Mouse (Mus musculus): Measurements from ENCODE around the gene Acap3.

Acap3 gene

DNA sequence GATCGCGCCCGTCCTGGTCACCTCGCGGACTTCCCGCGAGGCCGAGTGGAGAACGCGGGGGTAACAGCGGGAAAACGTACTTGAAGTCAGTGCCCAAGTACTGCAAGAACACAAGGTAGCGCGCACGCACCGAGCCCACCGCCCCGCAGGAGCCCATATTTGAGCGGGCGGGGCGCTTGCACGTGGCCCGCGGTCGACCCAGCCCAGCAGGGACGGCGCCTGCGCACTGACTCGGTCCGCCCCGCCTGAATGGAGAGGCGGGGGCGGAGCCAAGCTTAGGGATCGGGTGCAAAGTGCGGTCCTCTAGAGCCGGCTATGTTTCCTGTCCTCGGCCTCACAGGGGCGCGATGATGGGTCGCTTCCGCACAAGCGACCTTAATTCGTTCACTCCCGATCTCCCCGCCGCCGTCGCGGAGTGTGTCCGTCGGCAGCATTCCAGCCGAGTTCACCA lies at the start of gene Acap3, which contains the start of gene Pusl1:
Gene Acap3, plus strand, starts transcription at position 272 of the 451 bp plus-strand sequence.
Gene Pusl1, minus strand, starts transcription at position 231 of the 451 bp plus-strand sequence.
- in situ Hi-C loops (cut with MseI, MboI), result no loop called here

DNA sequence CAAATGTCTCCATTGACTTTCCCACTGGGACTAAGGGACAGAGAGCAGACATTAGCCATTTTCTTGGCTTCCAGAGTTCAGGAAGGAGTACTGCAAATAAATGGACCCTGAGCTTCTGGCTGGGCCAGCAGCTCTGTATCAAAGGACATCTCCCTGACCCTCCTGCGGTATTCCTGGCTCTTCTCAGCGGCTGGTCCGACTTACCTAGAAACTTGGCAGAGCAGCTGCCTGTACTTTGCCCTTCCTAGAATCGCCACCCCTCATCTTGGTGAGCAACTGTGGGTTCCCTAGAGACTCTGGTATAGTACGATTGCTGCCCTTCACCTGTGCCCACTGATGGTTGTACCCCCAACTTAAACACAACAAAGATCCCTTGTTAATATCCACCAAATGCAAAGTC lies 48.4 kb upstream of the Acap3 start:
- in situ Hi-C loops (cut with MseI, MboI), result no loop called here

- in situ Hi-C loops (cut with MseI, MboI), result no loop called here
Observed at GRCm38 (mm10) chr4:155846871-155847578, 44.6 kb upstream of the Acap3 start, which contains the start of gene Dvl1. TSS of gene Dvl1 (plus strand) at chr4:155847402.

DNA sequence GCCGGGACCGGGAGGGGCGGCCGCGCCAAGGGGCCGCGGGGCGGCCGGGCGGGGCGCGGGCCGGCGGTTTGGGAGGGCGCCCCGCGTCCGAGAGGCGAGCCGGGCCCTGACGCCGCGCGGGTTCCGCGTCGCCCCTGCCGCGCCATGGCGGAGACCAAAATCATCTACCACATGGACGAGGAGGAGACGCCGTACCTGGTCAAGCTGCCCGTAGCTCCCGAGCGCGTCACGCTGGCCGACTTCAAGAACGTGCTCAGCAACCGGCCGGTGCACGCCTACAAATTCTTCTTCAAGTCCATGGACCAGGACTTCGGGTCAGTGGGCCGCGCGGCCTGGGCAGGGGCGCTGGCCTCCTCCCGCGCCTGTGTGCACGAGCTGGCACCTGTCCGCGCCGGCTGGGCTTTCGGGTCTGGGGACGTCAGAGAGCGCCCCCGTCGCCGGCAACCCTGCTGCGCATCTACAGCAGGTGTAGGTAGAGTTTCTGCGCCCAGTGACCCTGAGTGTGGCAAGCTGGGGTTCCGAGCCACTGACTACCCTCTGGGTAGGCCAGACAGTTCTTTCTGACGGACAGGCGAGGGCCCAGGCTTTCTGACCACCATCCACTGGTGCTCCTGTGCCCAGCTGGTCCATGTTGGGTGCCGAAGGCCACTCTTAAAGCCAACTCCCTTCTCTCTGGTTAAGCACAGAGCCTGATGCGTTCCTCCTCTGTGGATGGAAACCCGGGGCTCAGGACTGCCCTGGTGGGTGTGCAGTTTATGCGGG lies 43.9 kb upstream of the Acap3 start:
- in situ Hi-C loops (cut with MseI, MboI), result no loop called here

GRCm38 (mm10) chr4:155848434-155849095 lies 43.1 kb upstream of the Acap3 start:
- in situ Hi-C loops (cut with MseI, MboI), result no loop called here

- in situ Hi-C loops (cut with MseI, MboI), result no loop called here
Observed at GRCm38 (mm10) chr4:155849391-155849790, 42.2 kb upstream of the Acap3 start.

- in situ Hi-C loops (cut with MseI, MboI), result no loop called here
Observed at GRCm38 (mm10) chr4:155849792-155850451, 41.7 kb upstream of the Acap3 start.

DNA sequence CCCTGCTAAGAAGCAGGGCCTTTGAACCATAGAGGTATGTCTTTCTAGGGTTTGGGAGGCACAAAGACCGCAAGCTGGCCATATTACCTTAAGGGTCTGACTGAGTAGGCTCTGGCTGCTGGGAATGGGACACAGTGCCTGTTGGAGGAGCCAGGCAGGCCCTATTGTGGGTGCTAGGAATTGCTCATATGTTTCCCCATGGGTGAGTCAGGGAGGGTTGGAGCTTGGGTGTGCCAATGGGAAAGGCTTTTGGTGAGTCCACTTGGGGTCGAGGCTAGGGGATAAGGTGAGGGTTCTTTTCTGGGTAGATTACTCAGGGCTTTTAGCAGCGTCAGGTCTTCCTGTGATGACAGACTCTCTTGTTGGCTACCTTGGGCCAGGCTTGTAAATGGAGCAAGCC lies 40.3 kb upstream of the Acap3 start:
- in situ Hi-C loops (cut with MseI, MboI), result no loop called here

DNA sequence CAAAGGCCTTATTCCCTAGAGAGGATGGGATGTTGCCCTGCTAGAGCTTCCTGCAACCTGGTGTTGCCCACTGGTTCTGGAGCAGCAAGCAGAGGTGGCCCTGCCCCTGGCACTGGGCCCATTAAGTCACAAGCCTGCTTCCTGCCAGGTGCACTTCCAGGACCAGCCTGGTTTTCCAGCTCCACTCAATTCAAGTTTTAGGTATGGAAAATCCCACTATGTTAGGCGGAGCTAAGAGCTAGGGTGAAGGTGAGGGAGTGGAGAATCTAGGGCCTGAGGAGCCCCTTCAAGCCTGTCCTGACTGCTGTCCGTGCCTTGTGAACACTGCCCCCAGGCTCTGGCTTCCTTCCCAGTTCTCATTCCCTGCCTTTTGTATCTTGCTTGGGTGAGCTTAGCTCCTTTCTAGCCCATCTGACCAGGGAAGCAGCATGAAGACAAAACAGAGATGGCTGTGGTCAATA lies 39.6 kb upstream of the Acap3 start:
- in situ Hi-C loops (cut with MseI, MboI), result no loop called here

DNA sequence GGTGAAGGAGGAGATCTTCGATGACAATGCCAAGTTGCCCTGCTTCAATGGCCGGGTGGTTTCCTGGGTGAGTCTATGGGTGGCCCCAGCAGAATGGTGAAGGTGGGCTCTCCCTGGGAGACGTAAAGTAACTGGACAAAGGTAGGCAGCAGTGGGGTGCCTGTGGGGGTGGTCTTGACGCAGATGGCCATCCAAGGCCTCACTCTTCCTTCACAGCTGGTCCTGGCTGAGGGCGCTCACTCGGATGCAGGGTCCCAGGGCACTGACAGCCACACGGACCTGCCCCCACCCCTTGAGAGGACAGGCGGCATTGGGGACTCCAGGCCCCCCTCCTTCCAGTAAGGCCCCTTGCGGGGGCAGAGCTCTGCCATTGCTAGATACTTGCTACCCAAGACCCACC lies 38.2 kb upstream of the Acap3 start:
- in situ Hi-C loops (cut with MseI, MboI), result no loop called here

- in situ Hi-C loops (cut with MseI, MboI), result no loop called here
Observed at GRCm38 (mm10) chr4:155854991-155855390, 36.6 kb upstream of the Acap3 start.

DNA sequence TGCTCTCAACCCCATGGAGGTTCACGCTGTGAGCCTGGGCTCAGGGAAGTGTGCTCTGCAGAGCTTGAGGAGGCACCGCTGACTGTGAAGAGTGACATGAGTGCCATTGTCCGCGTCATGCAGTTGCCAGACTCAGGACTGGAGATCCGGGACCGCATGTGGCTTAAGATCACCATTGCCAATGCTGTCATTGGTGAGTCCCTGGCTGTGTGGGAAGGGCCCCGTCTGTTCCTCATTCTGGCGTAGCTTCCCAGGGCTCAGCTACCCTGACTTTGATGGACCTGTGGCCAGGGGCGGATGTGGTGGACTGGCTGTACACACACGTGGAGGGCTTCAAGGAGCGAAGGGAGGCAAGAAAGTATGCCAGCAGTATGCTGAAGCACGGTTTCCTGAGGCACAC lies 35.6 kb upstream of the Acap3 start:
- in situ Hi-C loops (cut with MseI, MboI), result no loop called here

DNA sequence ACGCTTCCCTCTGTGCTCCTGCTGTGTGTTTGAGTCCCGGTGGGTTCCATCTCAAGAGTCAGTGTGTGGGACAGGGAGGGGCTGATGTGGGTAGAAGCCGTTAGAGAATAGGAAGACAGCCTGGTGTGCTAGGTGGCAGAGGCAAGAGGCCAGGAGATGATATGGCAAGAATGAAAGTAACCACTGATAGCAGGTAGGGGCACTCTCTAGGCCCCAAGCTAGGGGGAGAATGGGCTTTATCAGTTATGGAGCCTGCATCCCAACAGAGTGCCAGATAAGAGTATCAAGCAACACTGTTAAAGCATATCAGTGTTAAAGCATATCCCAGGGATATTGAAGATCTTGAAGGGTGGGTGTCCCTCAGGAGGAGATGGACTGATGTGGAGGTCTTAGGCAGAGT lies 34.7 kb upstream of the Acap3 start:
- in situ Hi-C loops (cut with MseI, MboI), result no loop called here

DNA sequence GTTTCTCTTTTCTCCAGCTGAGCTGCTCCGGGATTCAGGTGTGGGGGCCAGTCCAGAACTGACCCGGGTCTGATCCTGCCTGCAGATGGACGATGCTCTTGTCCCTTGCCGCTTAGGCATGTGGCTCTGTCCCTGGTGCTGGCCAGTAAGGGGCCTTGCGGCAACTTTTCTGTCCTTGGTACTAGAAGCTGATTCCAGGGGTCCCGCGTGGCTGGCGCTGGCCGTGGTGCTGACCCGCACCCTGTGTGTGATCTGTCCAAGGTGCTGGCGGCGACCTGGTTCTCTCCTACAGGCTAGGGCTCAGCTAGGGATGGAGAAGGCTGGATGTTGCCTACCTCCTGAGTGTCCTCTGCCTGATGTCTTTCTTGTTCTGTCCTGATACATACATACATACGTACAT lies 32.3 kb upstream of the Acap3 start:
- in situ Hi-C loops (cut with MseI, MboI), result no loop called here

- in situ Hi-C loops (cut with MseI, MboI), result no loop called here
Observed at GRCm38 (mm10) chr4:155861787-155862186, 29.8 kb upstream of the Acap3 start.

DNA sequence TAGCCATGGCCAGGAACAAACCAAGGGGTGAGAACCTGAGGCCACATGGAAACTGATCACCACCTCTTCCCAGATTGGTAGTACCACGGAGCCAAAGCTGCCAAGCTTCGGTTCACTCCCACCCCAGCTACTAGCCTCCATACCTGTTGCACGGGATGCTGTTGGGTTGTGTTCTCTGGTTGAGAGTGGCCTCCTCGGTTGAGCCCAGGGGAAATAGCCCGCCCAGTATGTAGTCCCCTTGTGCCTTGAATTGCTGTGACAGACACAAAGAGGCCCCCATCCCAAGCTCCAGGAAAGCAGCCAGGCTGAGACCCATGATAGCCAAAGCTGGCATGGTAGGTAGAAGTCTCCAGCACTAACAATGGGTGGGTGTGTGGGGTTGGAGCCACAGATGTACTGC lies 28.6 kb upstream of the Acap3 start, which contains the start of gene Tas1r3:
Gene Tas1r3, minus strand, starts transcription at position 362 of the 400 bp plus-strand sequence.
- in situ Hi-C loops (cut with MseI, MboI), result no loop called here

- in situ Hi-C loops (cut with MseI, MboI), result no loop called here
Observed at GRCm38 (mm10) chr4:155868614-155869298, 22.9 kb upstream of the Acap3 start.

DNA sequence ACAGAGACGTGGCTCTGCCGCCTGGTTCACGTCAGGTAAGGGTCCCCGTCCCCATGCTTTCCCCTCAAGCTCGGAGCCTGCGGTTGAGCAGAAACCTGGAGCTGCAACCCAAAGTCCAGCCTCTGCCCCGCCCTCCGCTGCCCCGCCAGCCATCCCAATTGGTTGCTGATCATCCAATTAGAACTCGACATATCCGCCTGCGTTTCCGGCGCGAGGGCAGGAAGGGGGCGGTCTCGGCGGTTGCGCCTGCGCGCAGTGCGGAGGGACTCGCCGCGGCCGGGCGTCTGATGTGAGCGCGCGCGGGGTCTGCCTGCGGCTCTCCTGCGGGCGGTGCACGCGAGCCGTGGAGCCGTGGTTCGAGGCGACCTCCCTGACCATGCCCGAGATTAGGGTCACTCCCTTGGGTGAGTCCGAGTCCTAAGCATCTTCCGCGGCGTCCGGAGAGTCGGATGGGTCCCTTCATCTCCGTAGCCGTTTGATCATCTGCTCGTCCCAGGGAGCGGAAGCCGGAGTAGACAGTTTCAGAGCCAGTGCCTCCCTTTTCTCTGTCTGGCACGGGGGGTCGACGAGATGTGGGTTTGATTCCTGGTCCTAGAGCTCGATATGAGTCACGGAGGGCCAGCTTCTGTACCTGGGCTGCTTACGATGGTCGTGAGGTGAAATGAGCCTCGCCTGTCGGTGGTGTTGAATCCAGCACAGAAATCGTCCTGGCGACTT lies 22.1 kb upstream of the Acap3 start, which contains the start of the genes Cptp and Ints11:
Gene Cptp, minus strand, starts transcription at position 124 of the 717 bp plus-strand sequence.
Gene Ints11, plus strand, starts transcription at position 230 of the 717 bp plus-strand sequence.
- in situ Hi-C loops (cut with MseI, MboI), result no loop called here

- in situ Hi-C loops (cut with MseI, MboI), result no loop called here
Observed at GRCm38 (mm10) chr4:155871404-155871803, 20.2 kb upstream of the Acap3 start.

- in situ Hi-C loops (cut with MseI, MboI), result no loop called here
Observed at GRCm38 (mm10) chr4:155883587-155883986, 8.0 kb upstream of the Acap3 start.
